ENCODE assay signal across 13 mouse cellular contexts in the genomic region with DNA sequence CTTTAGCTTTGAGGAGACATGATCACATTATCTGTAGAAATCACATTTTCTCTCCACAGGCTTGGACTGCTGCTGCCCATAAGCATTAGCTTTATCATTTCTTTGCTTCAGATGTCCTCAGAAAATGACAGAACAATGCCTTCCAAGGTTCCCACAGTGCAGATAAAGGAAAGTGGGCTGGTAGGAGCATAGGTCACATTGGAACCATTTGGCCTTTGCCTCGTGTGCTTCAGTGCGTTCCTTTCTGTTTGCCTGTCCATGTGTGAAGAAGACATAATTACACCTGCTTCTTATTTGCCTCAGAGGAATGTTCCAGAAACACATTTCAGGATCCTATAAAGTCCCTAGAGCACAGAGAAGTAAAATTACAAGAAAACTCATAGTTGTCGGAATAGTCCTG. TPM values are rescaled to one million over a fixed set of nuclear protein-coding genes. Genes with fewer than 3 reads are reported as not detected.
DNase-seq lines count a peak whose midpoint lies in the region; ATAC-seq and TF ChIP-seq lines count a peak whose summit lies in the region.
"Had no signal": no experiment of that assay in that cellular context is flagged by ENCODE, and none has a peak within 500 bp of the region (broad histone marks: within the 10 kb centered on the region; RNA-seq: fewer than 3 reads in every experiment).

No protein-coding gene starts in this region.

- no peaks in the 10 kb centered on the region for H3K36me3 ChIP-seq in heart, embryonic 14.5 days (ENCODE audit: control insufficient read depth, insufficient read depth, low read length)
- H3K36me3 ChIP-seq in neural tube, embryonic 13.5 days: no peaks in the 10 kb centered on the region
- H3K36me3 ChIP-seq in limb, embryonic 15.5 days: no peaks in the 10 kb centered on the region
- no peaks in the 10 kb centered on the region for H3K36me3 ChIP-seq in stomach, postnatal 0 days (ENCODE audit: control insufficient read depth, insufficient read depth, low read length)
- H3K36me3 ChIP-seq: embryonic facial prominence, embryonic 15.5 days; heart, embryonic 10.5 days had no signal

- H3K4me2 ChIP-seq in heart, embryonic 14.5 days (ENCODE audit: low read length): no peak overlapping the region
- no peak overlapping the region for H3K4me2 ChIP-seq in neural tube, embryonic 13.5 days
- H3K4me2 ChIP-seq in limb, embryonic 15.5 days: no peak overlapping the region
- H3K4me2 ChIP-seq in stomach, postnatal 0 days (replicated peaks; ENCODE audit: low read depth): no peak overlapping the region
- H3K4me2 ChIP-seq: embryonic facial prominence, embryonic 15.5 days had no signal

- no peak overlapping the region for H3K9ac ChIP-seq in heart, embryonic 14.5 days (ENCODE audit: low read length)
- H3K9ac ChIP-seq in neural tube, embryonic 13.5 days: no peak overlapping the region
- no peak overlapping the region for H3K9ac ChIP-seq in limb, embryonic 15.5 days
- no peak overlapping the region for H3K9ac ChIP-seq in stomach, postnatal 0 days (ENCODE audit: low read length)
- H3K9ac ChIP-seq: embryonic facial prominence, embryonic 15.5 days; liver, embryonic 14.5 days had no signal

- no peak overlapping the region for H3K4me3 ChIP-seq in heart, embryonic 14.5 days (ENCODE audit: control insufficient read depth in 1 of 2, insufficient read depth in 1 of 2, low read depth in 1 of 2, low read length in 2 of 2)
- H3K4me3 ChIP-seq in neural tube, embryonic 13.5 days: no peak overlapping the region
- H3K4me3 ChIP-seq in limb, embryonic 15.5 days: no peak overlapping the region
- no peak overlapping the region for H3K4me3 ChIP-seq in stomach, postnatal 0 days (ENCODE audit: low read depth, low read length)
- H3K4me3 ChIP-seq: embryonic facial prominence, embryonic 15.5 days; heart, embryonic 10.5 days had no signal

- peak overlapping the region; percentile 24 to 48; a peak in 2 of 4 replicates for H3K27ac ChIP-seq in heart, embryonic 14.5 days (replicated peaks in 1 of 2; ENCODE audit: control insufficient read depth in 1 of 2, insufficient read depth in 1 of 2, low read depth in 2 of 2, low read length in 2 of 2)
- peak overlapping the region; percentile 70 for H3K27ac ChIP-seq in neural tube, embryonic 13.5 days (replicated peaks)
- H3K27ac ChIP-seq in limb, embryonic 15.5 days: peak overlapping the region; percentile 17; the same call in 1 of the 2 replicates
- no peak overlapping the region for H3K27ac ChIP-seq in stomach, postnatal 0 days (replicated peaks)
- H3K27ac ChIP-seq: embryonic facial prominence, embryonic 15.5 days; heart, embryonic 10.5 days; liver, embryonic 14.5 days had no signal

- ATAC-seq in heart, embryonic 14.5 days (ENCODE audit: insufficient number of reproducible peaks, insufficient read depth, low FRiP score, low read depth): no peak
- ATAC-seq in neural tube, embryonic 13.5 days (ENCODE audit: low read depth): no peak
- ATAC-seq in limb, embryonic 15.5 days (ENCODE audit: insufficient number of reproducible peaks, low FRiP score, low TSS enrichment, low read depth): no peak
- no peak for ATAC-seq in stomach, postnatal 0 days (ENCODE audit: low FRiP score, low TSS enrichment)

- H3K9me3 ChIP-seq in heart, embryonic 14.5 days (ENCODE audit: control insufficient read depth, low read length): no peaks in the 10 kb centered on the region
- no peaks in the 10 kb centered on the region for H3K9me3 ChIP-seq in neural tube, embryonic 13.5 days
- H3K9me3 ChIP-seq in limb, embryonic 15.5 days: no peaks in the 10 kb centered on the region
- H3K9me3 ChIP-seq in stomach, postnatal 0 days (ENCODE audit: control insufficient read depth, low read length): no peaks in the 10 kb centered on the region
- H3K9me3 ChIP-seq: embryonic facial prominence, embryonic 15.5 days; heart, embryonic 10.5 days had no signal

- WGBS in heart, embryonic 14.5 days: 67% methylated on average over 3 of the region's 3 CpGs
- WGBS in neural tube, embryonic 13.5 days: 57% methylated on average over 3 of the region's 3 CpGs
- WGBS in limb, embryonic 15.5 days: 65% methylated on average over 3 of the region's 3 CpGs
- 78% methylated on average over 3 of the region's 3 CpGs for WGBS in stomach, postnatal 0 days

- no peaks in the 10 kb centered on the region for H3K27me3 ChIP-seq in heart, embryonic 14.5 days (ENCODE audit: control insufficient read depth, insufficient read depth, low read length)
- no peaks in the 10 kb centered on the region for H3K27me3 ChIP-seq in neural tube, embryonic 13.5 days
- no peaks in the 10 kb centered on the region for H3K27me3 ChIP-seq in limb, embryonic 15.5 days
- H3K27me3 ChIP-seq in stomach, postnatal 0 days (ENCODE audit: control insufficient read depth, insufficient read depth, low read length): no peaks in the 10 kb centered on the region
- H3K27me3 ChIP-seq: embryonic facial prominence, embryonic 15.5 days had no signal

- TF ChIP-seq CTCF in stomach, postnatal 0 days (IDR thresholded peaks at IDR 0.05; ENCODE audit: low read depth): no peak

- DNase-seq in heart, adult 11 months: no peak
- DNase-seq in neural tube, embryonic 10.5 days (ENCODE audit: extremely low spot score, low spot score): no peak
- no peak for DNase-seq in thymus, postnatal 10 days (ENCODE audit: low spot score in 2 of 2)
- no peak for DNase-seq in stomach, postnatal 0 days (ENCODE audit: low spot score)
- no peak for DNase-seq in frontal cortex, adult 2 months (ENCODE audit: extremely low spot score in 1 of 2, low spot score in 1 of 2)
- DNase-seq: cerebellum, adult 8-10 months; lung, postnatal 36 days had no signal

- H3K4me1 ChIP-seq in heart, embryonic 14.5 days (ENCODE audit: control insufficient read depth in 2 of 2, insufficient read depth in 2 of 2, low read length in 2 of 2): no peaks in the 10 kb centered on the region
- peaks cover 39% of the 10 kb centered on the region for H3K4me1 ChIP-seq in neural tube, embryonic 13.5 days (replicated peaks)
- peaks cover 22% of the 10 kb centered on the region for H3K4me1 ChIP-seq in limb, embryonic 15.5 days
- 0 out of 2 replicates have a peak, but pooled peaks cover 3% of the 10 kb centered on the region for H3K4me1 ChIP-seq in stomach, postnatal 0 days (replicated peaks; ENCODE audit: control insufficient read depth, insufficient read depth)

- TF ChIP-seq EP300 in stomach, postnatal 0 days (optimal IDR thresholded peaks at IDR 0.05): no peak

RNA-seq across cellular contexts. Expression of a gene that starts 16.7 kb away (rescaled TPM):
- polyA plus RNA-seq in heart, embryonic 14.5 days (2014; fragmentation: Nextera tagmentation; extraction: Ambion mirVana): 2.3 and 2.8 TPM in 2 replicates
- 4.7 and 4.9 TPM in 2 replicates for polyA plus RNA-seq in neural tube, embryonic 13.5 days (2015; fragmentation: Nextera tagmentation; extraction: Ambion mirVana)
- polyA plus RNA-seq in limb, embryonic 15.5 days (2015; fragmentation: Nextera tagmentation; extraction: Ambion mirVana): 2.8 TPM in 2 replicates
- 1.4 TPM in 2 replicates for polyA plus RNA-seq in stomach, postnatal 0 days (2015; fragmentation: Nextera tagmentation; extraction: Ambion mirVana)
- 15.6 and 17.7 TPM in 2 replicates for polyA plus RNA-seq in frontal cortex, adult 2 months (2012; rRNA removed)
